Mouse (Mus musculus) forebrain, embryonic 13.5 days (tissue): ENCODE measurements around the gene Tfap2b. TPM values are rescaled to one million over a fixed set of nuclear protein-coding genes. Genes with fewer than 3 reads are reported as not detected.

Source experiments
- ATAC-seq: fragments of 200-750 bp; cut with Nextera tagmentation; 2 replicates; pipeline ENCODE4 v1.8.0; 2017
- H3K27ac ChIP-seq: fragments of 300-500 bp; sonication (generic); 2 replicates; pipeline ENCODE4 v1.5.1; 2015; ENCODE audit warnings: inconsistent platforms, mild to moderate bottlenecking, moderate library complexity
- H3K27me3 ChIP-seq: fragments of 300-500 bp; sonication (generic); 2 replicates; pipeline ENCODE4 v1.6.1; 2015; ENCODE audit warnings: mild to moderate bottlenecking, inconsistent platforms
- H3K36me3 ChIP-seq: fragments of 300-500 bp; sonication (generic); 2 replicates; pipeline ENCODE4 v1.6.1; 2015; ENCODE audit warnings: mild to moderate bottlenecking, inconsistent platforms; ENCODE audit not compliant: poor library complexity, severe bottlenecking
- H3K4me1 ChIP-seq: fragments of 300-500 bp; sonication (generic); 2 replicates; pipeline ENCODE4 v1.6.1; 2015; ENCODE audit warnings: inconsistent platforms
- H3K4me2 ChIP-seq: fragments of 300-500 bp; sonication (generic); 2 replicates; pipeline ENCODE4 v1.6.1; 2015; ENCODE audit warnings: inconsistent platforms, mild to moderate bottlenecking, moderate library complexity
- H3K4me3 ChIP-seq: fragments of 300-500 bp; sonication (generic); 2 replicates; pipeline ENCODE4 v1.5.1; 2015; ENCODE audit warnings: mild to moderate bottlenecking, inconsistent platforms
- H3K9ac ChIP-seq: fragments of 300-500 bp; sonication (generic); 2 replicates; pipeline ENCODE4 v1.6.1; 2015; ENCODE audit warnings: mild to moderate bottlenecking, inconsistent platforms
- H3K9me3 ChIP-seq: fragments of 300-500 bp; sonication (generic); replicated peaks from 2 replicates; pipeline ENCODE4 v1.6.1; 2016; ENCODE audit warnings: inconsistent platforms
- WGBS: fragments of 180-500 bp; shearing (Covaris S2); methylation state at CpG from one replicate; pipeline ENCODE4 v1.1.7; 2015; 5-methylcytosine and 5-hydroxymethylcytosine counted together
- polyA plus RNA-seq: library from polyadenylated mRNA; unstranded; fragments of >200 nt; fragmentation: Nextera tagmentation; extraction: Ambion mirVana; gene quantifications from 2 replicates; pipeline ENCODE4 v1.2.1, GENCODE M21; 2015

Tfap2b gene
- 3.2 and 4.3 TPM in 2 replicates for polyA plus RNA-seq

GRCm38 (mm10) chr1:19208641-19209358 lies at the start of gene Tfap2b:
Tfap2b (plus strand) TSS chr1:19208914.
- peak within 1 kb of the TSS; percentile 33 for H3K4me2 ChIP-seq
- H3K27ac ChIP-seq, result no peak within 1 kb of the TSS
- peaks cover 81% of the 10 kb centered on the region for H3K27me3 ChIP-seq
- H3K36me3 ChIP-seq, result no peaks in the 10 kb centered on the region
- no peak for ATAC-seq
- H3K4me1 ChIP-seq, result no peaks in the 10 kb centered on the region
- no peaks in the 10 kb centered on the region for H3K9me3 ChIP-seq
- H3K9ac ChIP-seq, result no peak within 1 kb of the TSS
- under 1% methylated on average over 23 of the region's 26 CpGs for WGBS
- H3K4me3 ChIP-seq, result peak within 1 kb of the TSS; percentile 12; the same call in 1 of the 2 replicates

DNA sequence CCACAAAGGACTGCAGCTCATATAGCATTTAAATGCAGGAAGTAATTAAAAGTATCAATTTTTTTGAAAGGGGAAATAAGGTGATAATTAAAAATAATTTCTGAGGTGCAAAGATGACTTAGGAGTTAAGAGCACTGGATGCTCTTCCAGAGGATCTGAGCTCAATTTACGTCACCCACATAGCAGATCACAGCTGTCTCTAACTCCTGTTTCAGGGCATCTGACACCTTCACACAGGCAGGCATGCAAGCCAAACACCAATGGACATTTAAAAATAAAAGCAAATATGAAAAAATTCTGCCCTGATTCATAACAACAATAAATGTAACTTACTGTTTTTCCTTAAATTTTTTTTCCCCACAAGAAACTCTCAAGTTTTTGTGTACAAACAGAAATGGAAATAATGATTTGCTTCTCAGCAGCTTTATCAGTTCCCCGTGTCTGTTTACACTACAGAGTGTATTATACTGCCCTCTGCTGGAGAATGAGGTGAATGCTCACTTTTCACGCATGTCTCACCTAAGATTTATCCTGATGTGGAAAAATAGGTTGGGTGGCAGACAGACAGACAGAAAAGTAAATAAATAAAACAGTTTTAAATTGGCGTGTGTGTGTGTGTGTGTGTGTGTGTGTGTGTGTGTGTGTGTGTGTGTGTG lies 29.8 kb upstream of the Tfap2b start:
- Histone ChIP-seq H3K9ac (no peak overlapping the region), H3K4me1 (no peaks in the 10 kb centered on the region), H3K9me3 (no peaks in the 10 kb centered on the region), H3K27me3 (no peaks in the 10 kb centered on the region), H3K4me3 (no peak overlapping the region), H3K36me3 (no peaks in the 10 kb centered on the region), H3K4me2 (no peak overlapping the region), H3K27ac (no peak overlapping the region)
- ATAC-seq, result peak; percentile 70; the same call in 1 of the 2 replicates
- WGBS, result 4% methylated on average over 4 of the region's 4 CpGs

DNA sequence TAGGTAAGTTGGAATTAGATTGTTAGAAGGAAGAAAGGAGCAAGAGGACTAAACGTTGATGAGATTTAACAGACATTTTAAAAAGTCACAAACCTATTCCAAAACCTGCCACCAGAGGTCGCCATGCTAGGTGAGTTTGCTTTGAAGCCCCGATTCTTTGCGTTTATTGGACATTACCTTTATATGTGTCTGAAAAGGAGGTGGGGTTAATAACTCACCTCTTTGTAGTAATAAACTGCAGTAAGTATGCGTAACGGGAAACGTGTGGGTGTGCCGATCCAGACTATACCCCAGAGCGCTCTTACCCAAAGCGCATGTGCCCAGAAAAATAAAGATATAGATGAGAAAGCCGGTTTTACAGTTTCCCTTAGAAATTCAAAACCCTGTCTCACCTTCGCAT lies 3.1 kb upstream of the Tfap2b start:
- Histone ChIP-seq H3K36me3 (no peaks in the 10 kb centered on the region), H3K27me3 (peaks cover 55% of the 10 kb centered on the region), H3K4me2 (peak overlapping the region; percentile 54), H3K4me3 (peak overlapping the region; percentile 28), H3K4me1 (no peaks in the 10 kb centered on the region), H3K9me3 (no peaks in the 10 kb centered on the region), H3K27ac (no peak overlapping the region), H3K9ac (no peak overlapping the region)
- 3% methylated on average over 12 of the region's 12 CpGs for WGBS
- peak; percentile 78 for ATAC-seq

DNA sequence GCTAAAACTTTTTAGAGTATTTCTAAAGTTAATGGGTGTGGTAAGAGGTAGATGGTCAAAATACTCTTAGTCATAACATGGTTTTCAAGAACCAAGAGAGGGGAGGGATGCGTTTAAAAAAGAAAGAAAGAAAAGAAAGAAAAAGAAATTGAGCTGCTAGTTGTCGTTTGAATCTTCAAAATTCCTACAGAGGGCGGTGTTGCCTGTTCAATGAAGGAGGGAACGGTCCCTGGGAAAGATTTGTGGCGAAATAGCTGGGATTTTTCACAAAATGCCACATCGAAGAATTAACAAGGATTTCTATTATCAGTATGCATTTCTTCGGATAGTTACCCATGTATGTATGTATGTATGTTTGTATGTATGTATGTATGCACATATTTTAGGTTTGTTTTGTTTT lies 2.5 kb upstream of the Tfap2b start:
- WGBS, result under 1% methylated on average over 7 of the region's 7 CpGs
- H3K4me2 ChIP-seq, result no peak overlapping the region

GRCm38 (mm10) chr1:19207611-19208010 lies 1.1 kb upstream of the Tfap2b start:
- no peak for ATAC-seq
- Histone ChIP-seq H3K36me3 (no peaks in the 10 kb centered on the region), H3K27ac (no peak overlapping the region), H3K4me3 (no peak overlapping the region), H3K27me3 (peaks cover 74% of the 10 kb centered on the region), H3K9ac (no peak overlapping the region), H3K9me3 (no peaks in the 10 kb centered on the region), H3K4me1 (no peaks in the 10 kb centered on the region), H3K4me2 (no peak overlapping the region)
- WGBS, result 4% methylated on average over 4 of the region's 4 CpGs

More for the DNA sequence above, 2.5 kb upstream of the Tfap2b start:
- Histone ChIP-seq H3K4me1 (no peaks in the 10 kb centered on the region), H3K9ac (no peak overlapping the region), H3K9me3 (no peaks in the 10 kb centered on the region), H3K27me3 (peaks cover 60% of the 10 kb centered on the region), H3K27ac (no peak overlapping the region), H3K36me3 (no peaks in the 10 kb centered on the region), H3K4me3 (no peak overlapping the region)
- ATAC-seq, result peak; percentile 52

DNA sequence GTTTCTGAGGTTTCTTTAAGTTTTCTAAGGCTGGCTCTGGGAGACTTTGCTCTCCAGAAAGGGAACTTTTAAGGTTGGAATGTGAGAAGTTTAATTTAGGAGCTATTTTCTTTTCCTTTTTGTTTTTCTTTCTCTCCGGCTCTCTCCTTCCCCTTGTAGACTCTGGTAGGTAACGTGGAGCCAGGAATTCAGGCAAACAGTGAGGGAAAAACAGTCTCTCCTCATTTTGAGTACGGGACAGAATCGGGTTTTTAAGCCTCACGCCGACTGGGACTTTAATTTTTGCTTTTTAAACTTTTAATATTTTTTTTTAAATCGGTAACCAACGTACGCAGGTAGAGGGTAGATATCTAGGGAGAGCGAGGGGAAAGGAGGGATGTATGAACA lies 638 bp downstream of the Tfap2b start:
- no peak for ATAC-seq
- Histone ChIP-seq H3K27me3 (peaks cover 84% of the 10 kb centered on the region), H3K4me1 (no peaks in the 10 kb centered on the region), H3K9ac (no peak overlapping the region), H3K4me2 (no peak overlapping the region; the same call in 1 of the 2 replicates), H3K36me3 (no peaks in the 10 kb centered on the region), H3K4me3 (no peak overlapping the region; the same call in 1 of the 2 replicates), H3K9me3 (no peaks in the 10 kb centered on the region), H3K27ac (no peak overlapping the region)
- under 1% methylated on average over 10 of the region's 10 CpGs for WGBS

GRCm38 (mm10) chr1:19209776-19210175 lies 1.1 kb downstream of the Tfap2b start:
- Histone ChIP-seq H3K4me1 (no peaks in the 10 kb centered on the region), H3K9ac (no peak overlapping the region), H3K4me3 (peak overlapping the region; percentile 12), H3K27ac (no peak overlapping the region), H3K27me3 (peaks cover 85% of the 10 kb centered on the region), H3K4me2 (peak overlapping the region; percentile 33), H3K9me3 (no peaks in the 10 kb centered on the region), H3K36me3 (no peaks in the 10 kb centered on the region)
- WGBS, result 1% methylated on average over 31 of the region's 31 CpGs
- peak; percentile 27; the same call in 1 of the 2 replicates for ATAC-seq

DNA sequence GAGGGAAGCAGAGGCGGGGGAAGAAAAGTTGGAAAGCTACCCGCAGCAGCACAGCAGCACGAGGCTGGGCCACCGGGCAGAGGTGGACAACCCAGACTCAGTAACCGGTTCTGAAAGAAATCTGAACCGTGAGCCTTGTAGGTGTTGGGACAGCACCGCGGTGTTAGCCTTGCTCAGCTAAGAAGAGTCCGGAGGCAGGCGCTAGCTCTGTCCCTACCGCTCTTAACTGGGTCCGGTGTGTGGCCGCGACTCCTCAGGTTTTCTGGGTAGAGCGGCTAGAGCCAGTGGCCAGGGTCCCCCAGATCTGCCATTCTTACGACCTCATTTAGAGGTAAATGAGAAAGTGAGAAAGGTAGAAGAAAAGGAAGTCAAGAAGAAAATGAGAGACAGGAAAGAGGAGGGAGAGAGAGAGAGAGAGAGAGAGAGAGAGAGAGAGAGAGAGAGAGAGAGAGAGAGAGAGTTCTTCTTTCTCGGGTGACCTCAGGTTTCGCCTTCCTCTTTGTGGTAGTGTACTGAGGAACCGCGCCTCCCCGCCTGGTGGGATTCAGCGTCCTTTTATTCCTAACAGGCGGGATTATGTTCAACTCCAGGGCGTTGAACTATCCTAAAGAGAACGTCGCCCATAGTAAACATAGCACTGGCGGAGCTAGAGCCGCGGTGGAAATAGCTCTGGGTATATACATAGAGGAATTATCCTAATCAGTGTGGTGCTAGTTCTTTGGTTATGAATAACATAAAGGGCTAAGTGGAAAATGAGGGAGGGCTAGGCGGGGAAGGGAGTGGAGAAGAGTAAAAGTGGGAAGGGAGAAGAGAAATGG lies 1.7 kb downstream of the Tfap2b start:
- Histone ChIP-seq H3K9ac (no peak overlapping the region), H3K4me3 (peak overlapping the region; percentile 12), H3K9me3 (no peaks in the 10 kb centered on the region), H3K4me2 (peak overlapping the region; percentile 33), H3K27me3 (peaks cover 89% of the 10 kb centered on the region), H3K27ac (no peak overlapping the region), H3K36me3 (no peaks in the 10 kb centered on the region), H3K4me1 (no peaks in the 10 kb centered on the region)
- no peak for ATAC-seq
- WGBS, result under 1% methylated on average over 30 of the region's 30 CpGs

GRCm38 (mm10) chr1:19211033-19211405 lies 2.3 kb downstream of the Tfap2b start:
- peaks cover 92% of the 10 kb centered on the region for H3K27me3 ChIP-seq
- H3K9ac ChIP-seq, result no peak overlapping the region
- H3K36me3 ChIP-seq, result no peaks in the 10 kb centered on the region
- no peak for ATAC-seq
- H3K4me1 ChIP-seq, result no peaks in the 10 kb centered on the region
- H3K4me3 ChIP-seq, result no peak overlapping the region
- no peak overlapping the region for H3K4me2 ChIP-seq
- H3K9me3 ChIP-seq, result no peaks in the 10 kb centered on the region
- H3K27ac ChIP-seq, result no peak overlapping the region
- WGBS, result 2% methylated on average over 8 of the region's 8 CpGs

DNA sequence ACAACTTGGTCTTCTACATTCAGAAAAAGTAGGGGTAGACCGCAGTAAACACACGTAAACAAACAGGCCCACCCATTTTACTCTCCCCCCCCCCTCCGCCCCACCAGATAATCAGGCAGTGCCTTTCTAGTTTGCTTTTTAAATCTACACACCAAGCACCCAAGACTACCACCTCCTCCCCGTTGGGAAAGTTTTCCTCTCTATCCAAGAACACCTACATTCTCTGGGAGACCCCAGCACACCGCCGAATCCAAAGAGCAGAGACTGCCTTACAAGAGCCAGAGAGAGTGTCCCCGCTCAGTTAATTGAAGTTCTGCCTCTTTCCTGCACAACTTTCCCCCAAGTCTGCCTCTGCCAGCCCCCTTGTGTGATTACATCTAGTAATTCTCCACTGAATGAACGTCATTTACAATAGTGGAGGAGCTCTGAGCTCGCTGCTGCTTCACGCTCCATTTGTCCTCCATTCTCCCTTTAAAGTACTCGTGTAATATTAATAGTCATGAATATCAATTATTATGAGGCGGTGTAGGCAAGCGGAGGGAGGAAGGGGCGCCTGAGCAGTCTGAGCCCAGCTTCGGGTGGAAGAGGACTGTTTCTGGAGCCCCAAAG lies 2.9 kb downstream of the Tfap2b start:
- Histone ChIP-seq H3K4me1 (no peaks in the 10 kb centered on the region), H3K27ac (no peak overlapping the region), H3K36me3 (no peaks in the 10 kb centered on the region), H3K9ac (no peak overlapping the region), H3K27me3 (peaks cover 95% of the 10 kb centered on the region), H3K9me3 (no peaks in the 10 kb centered on the region), H3K4me3 (no peak overlapping the region), H3K4me2 (no peak overlapping the region)
- ATAC-seq, result no peak
- under 1% methylated on average over 15 of the region's 15 CpGs for WGBS

GRCm38 (mm10) chr1:19212691-19213090 lies 4.0 kb downstream of the Tfap2b start:
- no peaks in the 10 kb centered on the region for H3K36me3 ChIP-seq
- no peaks in the 10 kb centered on the region for H3K9me3 ChIP-seq
- H3K4me2 ChIP-seq, result no peak overlapping the region
- no peak overlapping the region for H3K27ac ChIP-seq
- H3K4me1 ChIP-seq, result no peaks in the 10 kb centered on the region
- H3K9ac ChIP-seq, result no peak overlapping the region
- H3K4me3 ChIP-seq, result no peak overlapping the region
- no peak for ATAC-seq
- WGBS, result 0% methylated on average over 4 of the region's 4 CpGs
- H3K27me3 ChIP-seq, result peaks cover 96% of the 10 kb centered on the region

GRCm38 (mm10) chr1:19213171-19213570 lies 4.5 kb downstream of the Tfap2b start:
- H3K9me3 ChIP-seq, result no peaks in the 10 kb centered on the region
- WGBS, result 3% methylated on average over 4 of the region's 4 CpGs
- no peaks in the 10 kb centered on the region for H3K36me3 ChIP-seq
- no peak overlapping the region for H3K4me3 ChIP-seq
- no peak overlapping the region for H3K9ac ChIP-seq
- H3K4me2 ChIP-seq, result no peak overlapping the region
- peaks cover 96% of the 10 kb centered on the region for H3K27me3 ChIP-seq
- no peaks in the 10 kb centered on the region for H3K4me1 ChIP-seq
- ATAC-seq, result no peak
- H3K27ac ChIP-seq, result no peak overlapping the region
